Mouse (Mus musculus) brain, embryonic 14.5 days (tissue): ENCODE results near the gene Lmo7. TPM values are rescaled to one million over a fixed set of nuclear protein-coding genes. Genes with fewer than 3 reads are reported as not detected.

Experiments used
- DNase-seq: peaks from one replicate; pipeline ENCODE4 v3.0.0-alpha.2; 2011; ENCODE audit warnings: low read depth
- CTCF ChIP-seq: fragments of 200-500 bp; IDR thresholded peaks from 2 replicates; pipeline ENCODE4 v1.5.1; 2012; ENCODE audit warnings: inconsistent platforms, mild to moderate bottlenecking, moderate library complexity, borderline replicate concordance; ENCODE audit not compliant: insufficient read depth, insufficient read length; ENCODE audit errors: extremely low read depth
- POLR2A ChIP-seq: fragments of 200-500 bp; IDR thresholded peaks from 2 replicates; pipeline ENCODE4 v1.6.1; 2012; ENCODE audit warnings: mild to moderate bottlenecking, inconsistent platforms, borderline replicate concordance; ENCODE audit not compliant: poor library complexity, insufficient read depth, insufficient read length, severe bottlenecking; ENCODE audit errors: extremely low read depth
- polyA plus RNA-seq: library from polyadenylated mRNA; depleted of rRNA; stranded (reverse); fragments of >200 nt; gene quantifications from 2 replicates; pipeline ENCODE4 v1.2.3, GENCODE M21; 2012; rRNA removed

The Lmo7 gene
- polyA plus RNA-seq, 1 experiment: 3.9 TPM

DNA sequence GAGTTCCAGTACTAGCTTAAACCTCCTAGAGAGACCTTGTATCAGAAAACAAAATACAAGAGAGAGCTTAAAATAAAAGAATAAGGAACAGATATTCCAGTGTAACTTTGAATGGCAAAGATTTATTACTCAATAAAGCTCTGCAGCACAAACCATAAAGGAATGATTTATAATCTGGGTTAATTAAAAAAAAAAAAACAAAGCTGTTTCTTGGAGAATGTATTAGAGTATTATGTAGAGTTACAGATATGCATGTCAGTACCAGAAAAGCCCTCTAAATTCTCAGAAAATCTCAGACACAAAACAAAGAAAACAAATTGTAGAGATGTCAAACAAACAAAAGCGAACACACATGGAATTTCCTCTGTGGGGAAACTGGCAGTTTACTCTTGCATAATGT, 243.0 kb downstream of the Lmo7 start:
- no peak for TF ChIP-seq POLR2A
- TF ChIP-seq CTCF: no peak
- no peak for DNase-seq

DNA sequence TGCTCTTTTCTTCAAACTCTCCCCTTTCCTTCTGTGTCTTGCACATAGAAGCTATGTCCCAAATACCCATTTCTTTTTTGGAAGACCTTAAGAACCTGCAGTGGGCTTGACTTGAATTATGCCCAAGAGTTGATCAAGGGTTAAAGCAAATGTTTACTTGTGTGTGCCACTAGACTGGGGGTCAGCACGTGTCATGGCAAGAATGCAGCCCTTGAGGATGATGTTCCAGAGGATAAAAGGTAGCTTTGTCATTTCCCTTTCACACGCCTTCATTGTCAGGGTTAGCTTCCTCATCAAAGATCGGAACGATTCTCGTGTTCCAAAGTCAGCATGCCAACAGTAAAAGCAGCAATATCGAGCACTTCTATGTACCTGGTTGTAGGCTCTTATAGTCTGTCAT, 243.4 kb downstream of the Lmo7 start:
- no peak for TF ChIP-seq CTCF
- no peak for TF ChIP-seq POLR2A
- no peak for DNase-seq

DNA sequence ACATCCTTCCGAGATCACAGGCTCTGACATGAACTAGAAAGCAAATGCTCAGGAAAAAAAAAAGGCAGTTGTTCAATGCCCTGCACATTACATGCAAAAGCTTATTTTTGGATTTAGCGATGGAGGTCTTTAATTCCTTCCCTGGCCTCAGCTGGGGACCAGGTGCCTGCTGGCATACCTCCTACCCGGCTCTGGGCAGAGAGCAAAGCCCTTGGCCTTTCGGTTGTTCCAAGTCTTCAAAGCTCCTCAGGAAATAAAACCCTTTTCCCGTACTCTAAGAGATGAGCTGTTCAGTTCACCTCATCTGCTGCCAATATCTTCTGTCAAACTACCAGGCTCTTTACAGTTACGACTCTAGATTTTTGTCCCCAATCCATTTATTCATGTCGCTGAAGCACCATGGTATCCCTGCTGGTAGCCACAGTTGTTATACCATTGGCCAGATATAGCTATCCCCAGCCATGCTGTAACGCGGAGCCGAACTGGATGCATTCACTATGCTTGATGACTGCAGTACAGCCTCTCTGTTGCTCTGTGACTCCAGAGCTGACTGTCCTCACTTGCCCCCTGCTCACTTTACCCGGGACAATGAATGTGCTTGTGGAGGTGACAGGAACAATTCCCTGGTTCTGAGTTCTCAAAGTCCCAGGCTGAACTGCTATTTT, 246.4 kb downstream of the Lmo7 start:
- DNase-seq: no peak
- no peak for TF ChIP-seq CTCF
- no peak for TF ChIP-seq POLR2A

Other genes with a start within 250 kb of the Lmo7 start
- 6.8 and 9.0 TPM in 2 replicates for gene Tbc1d4, start 120.8 kb upstream of the Lmo7 start, polyA plus RNA-seq
- 40.3 and 54.8 TPM in 2 replicates for gene Commd6, start 89.3 kb upstream of the Lmo7 start, polyA plus RNA-seq
- 126 and 141 TPM in 2 replicates for gene Uchl3, start 76.0 kb upstream of the Lmo7 start, polyA plus RNA-seq
- gene Gm9922, start 143 bp upstream of the Lmo7 start, polyA plus RNA-seq: 0.24 and 0.38 TPM in 2 replicates